Mouse (Mus musculus) liver, embryonic 14.5 days (tissue): ENCODE data around the gene Ntrk1. TPM values are rescaled to one million over a fixed set of nuclear protein-coding genes. Genes with fewer than 3 reads are reported as not detected.
"Not testable (repeated sequence)": the region's sequence is repeated elsewhere in the genome, so short reads cannot be mapped to it uniquely, and the experiment has no call there.

Source experiments
- ATAC-seq: fragments of 200-750 bp; cut with Nextera tagmentation; 2 replicates; pipeline ENCODE4 v1.8.0; 2017; ENCODE audit warnings: moderate number of reproducible peaks, mild to moderate bottlenecking, moderate library complexity; ENCODE audit not compliant: insufficient read depth
- DNase-seq, 3 experiments: peaks; one replicate each; pipeline ENCODE4 v3.0.0-alpha.2; 2012 to 2013; ENCODE audit warnings: low read depth in 3 of 3, low spot score in 3 of 3
- H3K27ac ChIP-seq: fragments of 300-500 bp; sonication (generic); 2 replicates; pipeline ENCODE4 v1.5.1; 2014; ENCODE audit warnings: moderate library complexity, mild to moderate bottlenecking, control low read depth, inconsistent platforms
- H3K27me3 ChIP-seq: fragments of 300-500 bp; sonication (generic); 2 replicates; pipeline ENCODE4 v1.6.1; 2014; ENCODE audit warnings: mild to moderate bottlenecking, low read length, moderate library complexity; ENCODE audit not compliant: control insufficient read depth, insufficient read depth
- H3K36me3 ChIP-seq: fragments of 300-500 bp; sonication (generic); replicated peaks from 2 replicates; pipeline ENCODE4 v1.6.1; 2014; ENCODE audit warnings: low read depth; ENCODE audit not compliant: control insufficient read depth, insufficient read depth
- H3K4me1 ChIP-seq, 2 experiments: fragments of 200-500 bp in 1 of 2; fragments of 300-500 bp in 1 of 2; sonication (generic) in 1 of 2; replicated peaks; 2 replicates each; pipeline ENCODE4 v1.6.1; 2012 to 2014; ENCODE audit warnings: antibody characterized with exemption in 1 of 2, inconsistent platforms in 1 of 2, low read length in 1 of 2; ENCODE audit not compliant: control insufficient read depth in 2 of 2, insufficient read depth in 2 of 2
- H3K4me2 ChIP-seq: fragments of 300-500 bp; sonication (generic); 2 replicates; pipeline ENCODE4 v1.6.1; 2014; ENCODE audit warnings: low read depth, mild to moderate bottlenecking, control low read depth, moderate library complexity
- H3K4me3 ChIP-seq, 2 experiments: fragments of 200-500 bp in 1 of 2; fragments of 300-500 bp in 1 of 2; sonication (generic) in 1 of 2; 2 replicates each; pipeline ENCODE4 v1.5.1; 2012 to 2014; ENCODE audit warnings: low read depth in 2 of 2, low read length in 2 of 2, mild to moderate bottlenecking in 2 of 2, control low read depth in 1 of 2, inconsistent platforms in 1 of 2, moderate library complexity in 1 of 2; ENCODE audit not compliant: insufficient read depth in 1 of 2
- H3K9ac ChIP-seq: fragments of 300-500 bp; sonication (generic); replicated peaks from 2 replicates; pipeline ENCODE4 v1.6.1; 2014; ENCODE audit warnings: mild to moderate bottlenecking, control low read depth, moderate library complexity
- H3K9me3 ChIP-seq: fragments of 300-500 bp; sonication (generic); 2 replicates; pipeline ENCODE4 v1.6.1; 2016; ENCODE audit warnings: low read length, mixed read lengths; ENCODE audit not compliant: control insufficient read depth
- CTCF ChIP-seq: IDR thresholded peaks from 2 replicates; pipeline ENCODE4 v1.5.1; 2016; ENCODE audit warnings: antibody characterized with exemption, low read depth, control low read depth
- EP300 ChIP-seq: IDR thresholded peaks from 2 replicates; pipeline ENCODE4 v1.6.1; 2016; ENCODE audit warnings: antibody characterized with exemption, low read depth
- WGBS: fragments of 180-500 bp; shearing (Covaris S2); extraction: QIAGEN DNeasy Blood & Tissue Kit; methylation state at CpG from one replicate; pipeline ENCODE4 v1.1.7; 2014; ENCODE audit not compliant: insufficient replicate concordance; 5-methylcytosine and 5-hydroxymethylcytosine counted together
- polyA plus RNA-seq, 2 experiments: library from polyadenylated mRNA; depleted of rRNA in 1 of 2; stranded (reverse) in 1 of 2; unstranded in 1 of 2; fragments of >200 nt; fragmentation: Nextera tagmentation in 1 of 2; extraction: Ambion mirVana in 1 of 2; gene quantifications; 2 replicates each; pipeline versions ENCODE4 v1.2.1 to v1.2.3; 2012 to 2014

Gene Ntrk1
- polyA plus RNA-seq, 2 experiments: 0.04 to 0.08 TPM

DNA sequence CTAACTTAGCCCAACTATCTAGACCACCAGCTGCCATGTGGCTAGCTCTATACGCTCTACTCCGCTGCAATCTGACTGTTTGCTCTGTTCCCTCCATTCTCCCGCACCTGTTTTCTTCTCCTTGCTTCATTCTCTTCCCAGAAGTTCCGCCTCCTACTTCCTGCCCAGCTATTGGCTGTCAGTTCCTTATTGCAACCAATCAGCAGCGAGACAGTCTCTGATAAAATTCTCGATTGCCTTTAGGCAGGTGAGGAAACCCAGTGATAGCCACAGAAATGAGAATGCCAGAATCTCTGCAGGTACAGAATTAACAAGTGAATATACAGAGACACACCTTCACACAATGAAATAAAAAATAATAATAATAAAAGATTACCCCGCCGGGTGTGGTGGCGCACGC is 34.1 kb upstream of the Ntrk1 start:
- Histone ChIP-seq H3K4me1 (no peaks in the 10 kb centered on the region; a peak in 1 of 4 replicates), H3K27ac (no peak overlapping the region), H3K4me3 (no peak overlapping the region), H3K36me3 (no peaks in the 10 kb centered on the region), H3K27me3 (no peaks in the 10 kb centered on the region), H3K9me3 (no peaks in the 10 kb centered on the region), H3K4me2 (no peak overlapping the region), H3K9ac (no peak overlapping the region)
- TF ChIP-seq EP300 (no peak), CTCF (no peak)
- 42% methylated on average over 10 of the region's 10 CpGs for WGBS
- DNase-seq (no peak), ATAC-seq (no peak)

DNA sequence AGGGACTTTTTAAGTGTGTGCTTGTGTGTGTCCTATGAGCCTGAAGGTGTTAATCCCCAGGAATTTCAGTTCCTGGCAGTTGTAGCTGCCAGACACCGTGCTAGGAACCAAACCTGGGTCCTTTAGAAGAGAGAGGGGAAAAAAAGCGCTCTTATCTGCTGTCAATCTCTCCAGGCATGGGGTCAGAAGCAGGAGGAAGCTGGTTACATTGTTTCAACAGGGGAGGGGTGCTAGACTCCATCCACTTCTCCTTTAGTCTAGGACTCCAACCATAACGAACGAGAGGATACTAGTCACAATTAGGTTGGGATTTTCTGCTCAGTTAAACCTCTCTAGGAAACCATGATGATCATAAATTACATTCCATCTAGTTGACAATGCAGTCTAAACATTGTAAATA is 33.5 kb upstream of the Ntrk1 start:
- TF ChIP-seq EP300: no peak
- TF ChIP-seq CTCF: no peak
- no peak overlapping the region for H3K9ac ChIP-seq
- H3K36me3 ChIP-seq: no peaks in the 10 kb centered on the region
- H3K9me3 ChIP-seq: no peaks in the 10 kb centered on the region
- 9% methylated on average over 4 of the region's 4 CpGs for WGBS
- H3K4me1 ChIP-seq: no peaks in the 10 kb centered on the region; a peak in 1 of 4 replicates
- H3K27me3 ChIP-seq: no peaks in the 10 kb centered on the region
- no peak for DNase-seq
- ATAC-seq: no peak
- H3K4me3 ChIP-seq: no peak overlapping the region
- no peak overlapping the region for H3K27ac ChIP-seq
- H3K4me2 ChIP-seq: no peak overlapping the region

DNA sequence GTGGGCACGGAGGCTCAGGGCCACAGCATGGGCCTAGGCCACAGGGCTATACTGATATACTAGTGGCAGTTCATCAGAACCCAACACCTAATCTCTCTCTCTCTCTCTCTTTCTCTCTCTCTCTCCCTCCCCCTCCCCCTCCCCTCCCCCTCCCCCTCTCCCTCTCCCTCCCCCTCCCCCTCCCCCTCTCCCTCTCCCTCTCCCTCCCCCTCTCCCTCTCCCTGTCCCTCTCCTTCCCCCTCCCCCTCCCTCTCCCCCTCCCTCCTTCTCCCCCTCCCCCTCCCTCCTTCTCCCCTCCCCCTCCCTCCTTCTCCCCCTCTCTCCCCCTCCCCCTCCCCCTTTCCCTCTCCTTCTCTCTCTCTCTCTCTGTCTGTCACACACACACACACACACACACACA is 29.2 kb upstream of the Ntrk1 start, which contains the start of gene Pear1:
Pear1 (minus strand) TSS at position 101 of the 400 bp plus-strand sequence.
- H3K27me3 ChIP-seq, H3K36me3 ChIP-seq, H3K4me3 ChIP-seq, H3K4me2 ChIP-seq, ATAC-seq, H3K9me3 ChIP-seq, H3K27ac ChIP-seq, DNase-seq, H3K4me1 ChIP-seq, H3K9ac ChIP-seq: not testable (repeated sequence)
- 61% methylated on average over 1 of the region's 1 CpGs for WGBS

DNA sequence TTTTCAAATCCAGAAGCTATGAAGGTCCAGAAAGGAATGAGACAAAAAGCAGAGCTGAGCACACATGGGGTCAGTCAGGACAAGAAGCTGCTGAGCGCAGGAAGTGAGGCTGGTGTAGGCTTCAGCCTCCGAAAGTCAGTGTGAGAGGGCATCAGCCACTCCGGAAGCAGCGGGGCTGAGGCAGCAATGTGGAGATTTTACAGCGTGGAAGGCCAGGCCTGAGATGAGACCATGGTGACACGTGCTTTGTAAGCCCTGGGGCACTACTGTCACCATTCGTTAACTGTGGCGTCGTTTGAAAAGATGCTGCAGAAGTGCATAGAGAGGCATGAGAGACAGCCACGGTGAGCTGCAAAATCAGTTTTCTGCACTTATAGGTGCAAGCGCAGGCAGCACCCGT is 23.3 kb upstream of the Ntrk1 start:
- 58% methylated on average over 12 of the region's 12 CpGs for WGBS
- ATAC-seq (no peak), DNase-seq (no peak)
- Histone ChIP-seq H3K36me3 (no peaks in the 10 kb centered on the region), H3K9ac (no peak overlapping the region), H3K9me3 (no peaks in the 10 kb centered on the region), H3K27me3 (peaks cover 4% of the 10 kb centered on the region; the same call in 1 of the 2 replicates), H3K27ac (no peak overlapping the region), H3K4me1 (no peaks in the 10 kb centered on the region), H3K4me2 (no peak overlapping the region), H3K4me3 (no peak overlapping the region)
- no peak for TF ChIP-seq EP300
- TF ChIP-seq CTCF: no peak

DNA sequence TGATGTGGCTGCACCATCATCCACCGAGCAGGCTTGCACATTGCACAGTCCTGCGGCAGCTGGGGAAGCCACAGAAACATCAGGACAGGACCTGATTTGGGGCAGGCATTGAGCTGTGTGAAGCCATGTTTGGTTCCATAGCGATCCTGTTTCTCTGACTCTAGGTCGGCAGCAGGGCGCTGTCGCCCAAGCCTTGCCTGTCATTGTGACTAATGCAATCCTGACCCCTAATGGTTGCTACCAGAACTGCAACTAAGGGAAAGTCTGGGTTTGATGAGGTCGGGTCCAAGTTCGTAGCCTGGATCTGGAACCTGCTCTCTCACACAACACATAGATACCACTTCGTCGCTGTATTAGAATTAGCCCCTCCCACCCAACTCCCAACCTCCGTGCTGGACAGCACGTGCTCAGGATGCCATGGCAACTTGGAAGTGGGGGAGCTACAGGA is 21.7 kb upstream of the Ntrk1 start:
- Histone ChIP-seq H3K4me1 (no peaks in the 10 kb centered on the region), H3K36me3 (no peaks in the 10 kb centered on the region), H3K9ac (no peak overlapping the region), H3K4me2 (no peak overlapping the region), H3K9me3 (no peaks in the 10 kb centered on the region), H3K27me3 (peaks cover 4% of the 10 kb centered on the region; the same call in 1 of the 2 replicates), H3K4me3 (no peak overlapping the region), H3K27ac (no peak overlapping the region)
- TF ChIP-seq CTCF (peak; percentile 96), EP300 (no peak)
- WGBS: 3% methylated on average over 12 of the region's 12 CpGs
- peak; percentile 42 to 55 (median 43) for DNase-seq
- no peak for ATAC-seq
